Mouse (Mus musculus) brain, embryonic 14.5 days (tissue): Measurements from ENCODE around the gene Senp1.

Experiments
- CTCF ChIP-seq: fragments of 200-500 bp; IDR thresholded peaks from 2 replicates; pipeline ENCODE4 v1.5.1; 2012; ENCODE audit warnings: inconsistent platforms, mild to moderate bottlenecking, moderate library complexity, borderline replicate concordance; ENCODE audit not compliant: insufficient read depth, insufficient read length; ENCODE audit errors: extremely low read depth
- POLR2A ChIP-seq: fragments of 200-500 bp; IDR thresholded peaks from 2 replicates; pipeline ENCODE4 v1.6.1; 2012; ENCODE audit warnings: mild to moderate bottlenecking, inconsistent platforms, borderline replicate concordance; ENCODE audit not compliant: poor library complexity, insufficient read depth, insufficient read length, severe bottlenecking; ENCODE audit errors: extremely low read depth

GRCm38 (mm10) chr15:98134034-98134433, 40.5 kb upstream of the Senp1 start:
- TF ChIP-seq CTCF (no peak), POLR2A (no peak)
